Mouse (Mus musculus) frontal cortex, postnatal 10 days (tissue): ENCODE results near the gene Syt1.

ENCODE experiments used
- DNase-seq, 2 experiments: peaks; one replicate each; pipeline ENCODE4 v3.0.0; 2022; ENCODE audit warnings: low spot score in 2 of 2, mixed read lengths in 1 of 2

The Syt1 gene

GRCm38 (mm10) chr10:108579396-108579795 lies 431.4 kb downstream of the Syt1 start:
- DNase-seq: no peak

DNA sequence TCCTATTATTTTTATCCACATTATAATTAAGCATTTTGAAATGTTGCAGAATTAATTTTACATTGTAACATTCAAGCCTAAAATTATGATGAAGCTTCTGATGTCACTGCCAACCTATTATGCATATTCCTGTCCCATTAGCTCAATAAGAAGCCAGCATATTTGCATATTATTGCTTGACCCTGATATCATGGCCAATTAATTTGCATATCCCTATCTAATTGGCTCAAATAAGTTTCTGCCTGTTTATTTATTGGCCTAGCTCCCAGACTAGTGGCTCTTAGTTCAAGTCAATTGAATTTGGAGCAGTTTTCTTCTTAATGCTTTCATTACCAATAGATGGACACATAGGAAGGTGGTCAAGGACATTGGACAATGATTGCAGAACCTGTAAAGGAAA lies 433.2 kb downstream of the Syt1 start:
- DNase-seq: no peak

GRCm38 (mm10) chr10:108572764-108573163 lies 438.0 kb downstream of the Syt1 start:
- no peak for DNase-seq

GRCm38 (mm10) chr10:108571104-108571503 lies 439.7 kb downstream of the Syt1 start:
- DNase-seq: no peak

GRCm38 (mm10) chr10:108569568-108570139 lies 441.1 kb downstream of the Syt1 start:
- DNase-seq: no peak

GRCm38 (mm10) chr10:108568925-108569324 lies 441.9 kb downstream of the Syt1 start:
- DNase-seq: no peak

- no peak for DNase-seq
These were observed 442.6 kb downstream of the Syt1 start for GRCm38 (mm10) chr10:108568136-108568535.

DNA sequence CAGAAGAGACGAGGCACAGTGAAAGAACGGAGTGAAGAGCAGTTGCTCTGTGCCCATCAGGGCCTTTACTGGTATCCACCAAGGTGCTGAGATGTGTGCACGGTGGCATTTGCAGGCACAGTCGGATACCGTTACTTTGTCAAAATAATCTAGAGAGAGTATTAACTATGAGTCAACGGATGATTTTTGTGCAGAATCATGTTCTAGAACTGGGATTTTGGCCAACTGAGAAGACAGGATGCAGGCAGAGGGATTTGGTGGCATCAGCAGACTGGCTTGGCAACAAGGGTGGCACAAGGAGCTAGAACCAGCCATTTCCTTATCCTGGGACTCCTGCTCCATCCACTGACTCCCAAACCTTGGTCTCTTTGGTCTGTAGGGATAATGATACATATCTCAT lies 443.3 kb downstream of the Syt1 start:
- no peak for DNase-seq

DNA sequence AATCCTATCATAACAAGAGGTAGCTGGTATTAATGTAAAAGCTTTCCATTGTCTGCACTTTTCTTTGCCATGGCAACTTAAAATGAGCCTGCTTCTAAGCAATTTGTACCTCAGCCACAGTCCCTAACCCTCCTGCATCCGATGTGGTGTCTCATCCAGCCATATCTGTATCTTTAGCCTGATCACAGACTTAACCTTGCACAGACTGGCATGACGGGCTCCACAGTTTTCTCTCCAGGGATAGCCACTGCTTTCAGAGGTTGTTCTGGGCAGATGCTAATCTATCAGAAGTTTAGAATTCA lies 451.2 kb downstream of the Syt1 start:
- DNase-seq: no peak

- no peak for DNase-seq
These were observed 451.8 kb downstream of the Syt1 start for GRCm38 (mm10) chr10:108558812-108559606.

- no peak for DNase-seq
These were observed 458.2 kb downstream of the Syt1 start for GRCm38 (mm10) chr10:108552544-108552943.

- no peak for DNase-seq
These were observed 465.1 kb downstream of the Syt1 start for GRCm38 (mm10) chr10:108545715-108546114.

DNA sequence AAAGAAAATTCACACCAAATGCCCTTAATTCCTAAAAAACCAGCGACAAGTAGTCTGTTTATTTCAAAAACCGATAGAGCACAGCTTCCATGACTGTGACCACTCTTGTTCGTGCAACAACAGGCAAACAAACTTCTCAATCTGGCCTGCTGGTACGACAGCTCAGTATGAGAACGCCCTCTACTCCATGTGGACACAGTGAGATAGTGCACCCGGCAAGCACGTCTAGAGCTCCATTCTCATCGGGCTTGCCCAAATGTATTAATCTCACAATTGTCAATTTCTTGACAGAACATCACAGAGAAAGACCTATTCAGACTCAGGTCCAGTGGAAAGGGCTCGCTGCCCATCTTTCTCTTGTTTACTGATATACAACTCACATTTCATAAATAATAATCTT lies 469.2 kb downstream of the Syt1 start:
- no peak for DNase-seq

GRCm38 (mm10) chr10:108538546-108538945 lies 472.2 kb downstream of the Syt1 start:
- no peak for DNase-seq

DNA sequence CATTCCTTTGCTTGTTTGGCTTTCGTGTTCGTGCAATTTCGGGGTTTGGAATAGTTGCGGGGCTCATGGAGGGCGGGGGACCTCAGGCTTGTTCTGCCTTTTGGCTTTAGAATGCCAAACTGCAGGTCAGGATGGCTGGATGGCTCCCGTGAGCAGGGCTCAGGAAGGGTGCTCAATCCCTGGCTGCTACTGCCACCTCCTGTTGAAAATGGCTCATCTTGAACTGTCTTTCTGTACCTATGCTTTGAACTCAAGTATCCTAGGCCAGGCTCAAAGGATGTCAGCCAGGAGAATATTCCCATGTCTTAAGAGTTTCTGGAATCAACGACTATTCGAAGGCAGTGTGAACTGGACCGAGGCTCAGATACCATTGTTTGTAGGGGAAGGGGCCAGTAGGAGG lies 473.1 kb downstream of the Syt1 start:
- no peak for DNase-seq

DNA sequence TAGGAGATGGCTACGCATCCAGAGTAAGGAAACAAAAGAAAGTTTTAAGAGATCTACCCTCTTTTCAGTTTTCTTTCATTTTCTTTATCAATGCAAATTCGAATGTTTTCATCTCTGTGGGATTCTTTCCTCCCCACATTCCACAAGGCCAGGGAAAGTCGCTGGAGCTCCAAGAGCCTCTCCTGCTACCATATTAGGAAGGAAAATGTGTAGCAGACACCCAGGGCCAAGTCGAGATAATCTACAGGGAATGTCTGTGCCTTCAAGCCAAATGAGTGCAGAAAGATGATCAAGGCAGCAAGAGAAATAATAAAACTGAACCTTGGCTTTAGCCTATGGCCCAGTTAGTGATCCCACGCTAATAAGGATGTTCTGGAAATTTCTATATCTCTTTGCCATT lies 474.9 kb downstream of the Syt1 start:
- DNase-seq: no peak

DNA sequence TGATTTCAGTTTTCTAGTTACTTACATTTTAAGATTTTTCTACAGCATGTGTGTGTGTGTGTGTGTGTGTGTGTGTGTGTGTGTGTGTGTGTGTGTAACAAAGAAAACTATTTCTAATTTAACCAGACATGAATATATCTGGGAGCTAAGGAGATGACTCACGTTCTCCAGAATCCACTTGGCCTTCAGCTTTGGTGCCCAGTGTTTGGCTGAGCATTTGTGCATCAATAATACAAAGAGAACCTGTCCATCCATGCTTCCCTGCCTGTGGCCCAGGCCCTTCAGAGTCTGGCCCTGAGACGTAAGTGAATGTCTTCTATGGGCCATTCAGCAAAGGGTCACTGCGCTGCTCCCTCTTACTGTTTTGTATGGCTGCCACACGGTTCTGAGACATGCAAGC lies 476.7 kb downstream of the Syt1 start:
- DNase-seq: no peak

- DNase-seq: no peak
These were observed 477.9 kb downstream of the Syt1 start for GRCm38 (mm10) chr10:108532916-108533315.

DNA sequence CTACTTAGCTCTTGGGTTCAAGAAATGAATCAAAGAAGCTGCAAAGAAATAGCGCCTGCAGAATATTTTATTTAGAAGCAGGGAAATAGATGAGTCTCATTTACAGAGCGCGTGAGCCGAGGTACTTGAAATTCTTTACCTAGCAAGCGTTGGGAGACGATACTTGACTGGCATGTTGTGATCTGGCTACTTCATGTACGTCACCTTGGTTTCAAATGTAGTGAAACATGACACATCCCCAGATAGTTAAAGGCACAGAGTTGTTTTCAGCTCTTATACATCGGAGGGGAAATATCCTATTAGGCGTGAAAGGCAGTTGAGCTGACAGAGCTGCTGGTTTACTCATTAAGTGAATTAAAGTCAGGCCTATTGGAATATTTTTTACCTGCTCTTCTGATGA lies 478.5 kb downstream of the Syt1 start:
- no peak for DNase-seq

DNA sequence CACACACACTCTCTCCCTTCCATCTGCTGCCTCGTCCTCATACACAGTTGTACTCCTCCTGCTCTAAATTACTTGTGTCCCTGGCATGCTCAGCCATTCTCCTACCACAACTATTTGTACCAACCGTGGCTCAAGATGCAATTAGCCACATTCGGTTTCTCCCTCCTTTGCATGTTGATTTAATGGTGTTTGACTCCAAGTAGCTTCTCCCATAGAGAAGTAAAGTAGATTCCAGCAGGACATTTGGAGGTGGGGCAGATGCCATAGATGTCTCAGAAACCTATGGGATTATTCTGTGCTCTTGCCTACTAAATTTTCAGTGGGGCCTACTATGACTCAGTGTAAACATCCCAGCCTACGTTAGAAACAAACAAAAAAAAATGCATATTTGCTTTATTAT lies 479.1 kb downstream of the Syt1 start:
- DNase-seq: no peak

DNA sequence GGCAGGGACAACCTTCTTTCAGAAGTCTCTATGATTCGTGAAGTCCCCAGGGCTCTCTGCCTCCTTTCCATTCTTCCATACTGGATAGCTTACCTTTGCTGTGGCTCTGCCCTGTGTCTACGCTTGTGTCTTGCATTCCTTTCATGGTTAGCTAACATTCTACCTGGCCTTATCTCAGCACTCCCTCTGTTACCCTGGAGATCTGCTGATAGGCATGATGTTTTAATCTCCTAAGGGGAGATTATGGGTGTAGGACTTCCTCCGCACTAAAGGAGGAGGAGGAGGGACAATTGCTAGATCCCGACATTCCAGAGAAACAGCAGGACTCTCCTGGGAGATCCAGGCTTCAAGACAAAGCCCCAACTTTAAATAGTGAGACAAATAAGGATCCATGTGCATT lies 479.7 kb downstream of the Syt1 start:
- no peak for DNase-seq

DNA sequence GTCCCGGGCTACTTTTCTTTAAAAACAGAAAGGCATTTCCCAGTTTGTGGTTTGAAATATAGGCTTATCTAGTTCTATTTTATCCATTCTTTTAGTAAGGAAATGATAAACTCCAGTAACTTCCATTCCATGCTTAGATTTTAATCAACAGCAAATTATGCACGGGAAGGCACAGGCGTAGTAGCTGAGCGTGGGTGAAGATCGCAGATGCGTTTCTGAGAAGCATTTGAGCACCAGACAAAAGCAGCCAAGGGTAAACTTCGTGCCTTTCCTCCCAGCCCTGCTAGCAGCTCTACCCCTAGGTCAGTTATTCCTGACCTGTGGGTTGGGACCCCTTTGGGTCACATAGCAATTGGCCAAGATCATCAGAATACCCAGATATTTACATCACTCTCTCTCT lies 482.4 kb downstream of the Syt1 start:
- DNase-seq: no peak

GRCm38 (mm10) chr10:108525506-108525905 lies 485.3 kb downstream of the Syt1 start:
- DNase-seq: no peak
